12 mouse cellular contexts compared by ENCODE assay signal in genomic region chr14:11852896-11853295, GRCm38 (mm10).
DNase-seq lines count a peak whose midpoint lies in the region; ATAC-seq lines count a peak whose summit lies in the region.
"Had no signal": no experiment of that assay in that cellular context is flagged by ENCODE, and none has a peak within 500 bp of the region (broad histone marks: within the 10 kb centered on the region; RNA-seq: fewer than 3 reads in every experiment).

No protein-coding gene starts in this region.

- no peak for ATAC-seq in heart, embryonic 12.5 days (ENCODE audit: insufficient number of reproducible peaks, low FRiP score)
- ATAC-seq: intestine, embryonic 16.5 days; midbrain, embryonic 13.5 days had no signal

- H3K4me3 ChIP-seq in heart, embryonic 12.5 days: no peak overlapping the region
- H3K4me3 ChIP-seq: limb, embryonic 15.5 days; midbrain, embryonic 13.5 days; neural tube, embryonic 13.5 days had no signal

- H3K36me3 ChIP-seq in heart, embryonic 12.5 days: no peaks in the 10 kb centered on the region
- H3K36me3 ChIP-seq: limb, embryonic 15.5 days; midbrain, embryonic 13.5 days; neural tube, embryonic 13.5 days had no signal

- no peak overlapping the region for H3K4me2 ChIP-seq in heart, embryonic 12.5 days
- H3K4me2 ChIP-seq: limb, embryonic 15.5 days; midbrain, embryonic 13.5 days; neural tube, embryonic 13.5 days had no signal

- DNase-seq in heart, adult 11 months: peak; percentile 93
- peak; percentile 30 for DNase-seq in layer of hippocampus, adult 9-11 months
- no peak for DNase-seq in layer of hippocampus, adult 11-12 months (ENCODE audit: low spot score)
- DNase-seq in cerebellum, adult 11 months: peak; percentile 45
- peak; percentile 44 to 45 for DNase-seq in cerebellum, postnatal 36 days
- no peak for DNase-seq in adipocyte (ENCODE audit: low spot score)
- DNase-seq: thymus, postnatal 14 days had no signal

- no peaks in the 10 kb centered on the region for H3K9me3 ChIP-seq in heart, embryonic 12.5 days (replicated peaks)
- H3K9me3 ChIP-seq: limb, embryonic 15.5 days; midbrain, embryonic 13.5 days; neural tube, embryonic 13.5 days had no signal

- 78% methylated on average over 3 of the region's 3 CpGs for WGBS in heart, embryonic 12.5 days

- no peaks in the 10 kb centered on the region for H3K27me3 ChIP-seq in heart, embryonic 12.5 days (replicated peaks)
- H3K27me3 ChIP-seq: limb, embryonic 15.5 days; midbrain, embryonic 13.5 days; neural tube, embryonic 13.5 days had no signal

- H3K27ac ChIP-seq in heart, embryonic 12.5 days (ENCODE audit: poor library complexity, severe bottlenecking): no peak overlapping the region
- H3K27ac ChIP-seq: limb, embryonic 15.5 days; midbrain, embryonic 13.5 days; neural tube, embryonic 13.5 days had no signal

- H3K9ac ChIP-seq in heart, embryonic 12.5 days: no peak overlapping the region
- H3K9ac ChIP-seq: limb, embryonic 15.5 days; midbrain, embryonic 13.5 days; neural tube, embryonic 13.5 days had no signal

- peaks cover 4% of the 10 kb centered on the region for H3K4me1 ChIP-seq in heart, embryonic 12.5 days (replicated peaks)
- H3K4me1 ChIP-seq: midbrain, embryonic 13.5 days had no signal

Comparison
In these comparisons a context has a peak if more than half of its experiments do, and no peak if none do; other contexts are left out.
1. DNase-seq: peak in heart, adult 11 months (single experiment), layer of hippocampus, adult 9-11 months (single experiment), cerebellum, adult 11 months (single experiment) and cerebellum, postnatal 36 days (2 of 2); none in layer of hippocampus, adult 11-12 months (single experiment) and adipocyte (single experiment).